Mouse (Mus musculus) limb, embryonic 14.5 days (tissue): ENCODE measurements around the gene Sh3glb2. TPM values are rescaled to one million over a fixed set of nuclear protein-coding genes. Genes with fewer than 3 reads are reported as not detected.

Source experiments
- ATAC-seq: fragments of 200-750 bp; cut with Nextera tagmentation; 2 replicates; pipeline ENCODE4 v1.8.0; 2017; ENCODE audit warnings: low read depth, moderate number of reproducible peaks, moderate TSS enrichment; ENCODE audit not compliant: low FRiP score
- DNase-seq: peaks from one replicate; pipeline ENCODE4 v3.0.0-alpha.2; 2015; ENCODE audit warnings: low spot score
- H3K27ac ChIP-seq: fragments of 300-500 bp; sonication (generic); replicated peaks from 2 replicates; pipeline ENCODE4 v1.5.1; 2014; ENCODE audit warnings: low read depth, mild to moderate bottlenecking, low read length, moderate library complexity, mixed read lengths
- H3K27me3 ChIP-seq: fragments of 300-500 bp; sonication (generic); 2 replicates; pipeline ENCODE4 v1.6.1; 2014; ENCODE audit warnings: low read length, mixed read lengths; ENCODE audit not compliant: control insufficient read depth, insufficient read depth
- H3K36me3 ChIP-seq: fragments of 300-500 bp; sonication (generic); 2 replicates; pipeline ENCODE4 v1.6.1; 2014; ENCODE audit warnings: mild to moderate bottlenecking, low read length, moderate library complexity, mixed read lengths; ENCODE audit not compliant: control insufficient read depth, insufficient read depth
- H3K4me1 ChIP-seq: fragments of 300-500 bp; sonication (generic); 2 replicates; pipeline ENCODE4 v1.6.1; 2014; ENCODE audit warnings: antibody characterized with exemption, low read length, mixed read lengths; ENCODE audit not compliant: control insufficient read depth, insufficient read depth
- H3K4me2 ChIP-seq: fragments of 300-500 bp; sonication (generic); replicated peaks from 2 replicates; pipeline ENCODE4 v1.6.1; 2014; ENCODE audit warnings: low read depth, mild to moderate bottlenecking, low read length, moderate library complexity; ENCODE audit not compliant: severe bottlenecking
- H3K4me3 ChIP-seq: fragments of 300-500 bp; sonication (generic); replicated peaks from 2 replicates; pipeline ENCODE4 v1.5.1; 2014; ENCODE audit warnings: low read length
- H3K9ac ChIP-seq: fragments of 300-500 bp; sonication (generic); 2 replicates; pipeline ENCODE4 v1.6.1; 2014; ENCODE audit warnings: mild to moderate bottlenecking, low read depth, low read length, moderate library complexity; ENCODE audit not compliant: severe bottlenecking
- H3K9me3 ChIP-seq: fragments of 300-500 bp; sonication (generic); 2 replicates; pipeline ENCODE4 v1.6.1; 2016; ENCODE audit warnings: low read length; ENCODE audit not compliant: control insufficient read depth
- POLR2A ChIP-seq: fragments of 200-500 bp; IDR thresholded peaks from 2 replicates; pipeline ENCODE4 v1.8.0; 2012; ENCODE audit warnings: inconsistent platforms, mild to moderate bottlenecking, moderate library complexity, borderline replicate concordance; ENCODE audit not compliant: insufficient read depth, insufficient read length; ENCODE audit errors: extremely low read depth
- WGBS: fragments of 180-500 bp; shearing (Covaris S2); extraction: QIAGEN DNeasy Blood & Tissue Kit; methylation state at CpG from one replicate; pipeline ENCODE4 v1.1.7; 2014; 5-methylcytosine and 5-hydroxymethylcytosine counted together
- polyA plus RNA-seq, 2 experiments: library from polyadenylated mRNA; depleted of rRNA in 1 of 2; stranded (reverse) in 1 of 2; unstranded in 1 of 2; fragments of >200 nt; fragmentation: Nextera tagmentation in 1 of 2; extraction: Ambion mirVana in 1 of 2; gene quantifications; 2 replicates each; pipeline versions ENCODE4 v1.2.1 to v1.2.3; 2012 to 2014

Gene Sh3glb2
- polyA plus RNA-seq, 2 experiments = 64.8 to 122 TPM

DNA sequence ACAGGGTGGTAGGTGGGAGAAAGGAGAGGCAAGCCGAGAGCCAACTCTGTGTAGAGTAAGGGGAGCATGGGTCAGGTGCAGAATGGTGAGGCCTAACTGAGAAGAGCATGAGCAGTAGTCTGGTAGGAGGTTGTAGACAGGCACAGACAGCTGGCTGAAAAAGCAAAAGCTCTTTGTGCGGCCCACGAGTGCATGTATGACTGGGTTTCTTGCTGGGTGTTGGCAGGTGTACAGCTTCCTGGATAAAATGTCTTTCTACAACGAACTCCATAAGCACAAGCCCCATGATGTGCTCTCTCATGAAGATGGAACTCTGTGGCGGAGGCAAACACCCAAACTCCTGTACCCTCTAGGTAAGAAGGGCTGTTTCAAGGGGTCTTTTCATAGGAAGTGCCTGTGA, 42.2 kb downstream of the Sh3glb2 start:
- H3K4me1 ChIP-seq = no peaks in the 10 kb centered on the region
- H3K4me2 ChIP-seq = no peak overlapping the region
- no peaks in the 10 kb centered on the region for H3K27me3 ChIP-seq
- H3K9me3 ChIP-seq = no peaks in the 10 kb centered on the region
- ATAC-seq = no peak
- no peak overlapping the region for H3K4me3 ChIP-seq
- no peak overlapping the region for H3K9ac ChIP-seq
- DNase-seq = no peak
- peaks cover 92% of the 10 kb centered on the region for H3K36me3 ChIP-seq
- TF ChIP-seq POLR2A = no peak
- H3K27ac ChIP-seq = no peak overlapping the region
- WGBS = 95% methylated on average over 5 of the region's 5 CpGs

DNA sequence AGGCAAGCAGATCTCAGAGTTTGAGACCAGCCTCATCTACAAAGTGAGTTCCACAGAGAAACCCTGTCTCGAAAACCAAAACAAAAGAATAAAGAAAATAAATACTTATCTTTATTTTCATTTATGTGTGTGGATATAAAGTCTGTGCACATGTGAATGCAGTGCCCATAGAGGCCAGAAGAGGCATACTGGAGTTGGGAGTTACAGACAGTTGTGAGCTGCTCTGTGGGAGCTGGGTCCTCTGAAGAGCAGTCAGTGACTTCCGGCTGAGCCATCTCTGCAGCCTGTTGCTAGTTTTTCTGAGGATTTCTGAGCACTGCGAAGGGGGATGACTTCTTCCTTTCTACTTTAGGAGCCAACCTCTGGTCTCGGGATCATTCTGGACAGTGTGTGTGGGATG, 43.0 kb downstream of the Sh3glb2 start:
- Histone ChIP-seq H3K27me3 (no peaks in the 10 kb centered on the region), H3K9me3 (no peaks in the 10 kb centered on the region), H3K9ac (no peak overlapping the region), H3K4me2 (no peak overlapping the region), H3K4me1 (no peaks in the 10 kb centered on the region), H3K4me3 (no peak overlapping the region), H3K36me3 (peaks cover 89% of the 10 kb centered on the region), H3K27ac (no peak overlapping the region)
- 90% methylated on average over 4 of the region's 4 CpGs for WGBS
- no peak for DNase-seq
- TF ChIP-seq POLR2A = no peak
- ATAC-seq = no peak

DNA sequence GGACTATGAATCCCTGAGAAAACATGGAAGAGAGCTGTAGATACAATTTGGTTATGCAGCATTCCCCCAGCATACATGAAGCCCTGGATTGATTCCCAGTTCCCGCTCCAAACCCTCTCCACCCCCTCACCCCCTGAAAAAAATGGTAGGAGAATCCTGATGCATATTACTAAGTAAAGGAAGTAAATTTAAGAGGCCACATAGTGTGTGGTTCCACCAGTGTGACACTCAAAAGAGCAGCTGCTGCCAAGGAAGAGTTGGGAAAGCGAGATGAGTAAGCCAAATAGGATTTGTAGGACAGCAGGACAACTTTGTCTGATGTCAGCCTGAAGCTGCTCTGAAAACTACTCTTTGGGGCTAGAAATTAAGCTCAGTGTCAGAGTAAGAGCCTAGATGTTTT, 47.7 kb downstream of the Sh3glb2 start:
- 93% methylated on average over 2 of the region's 2 CpGs for WGBS
- DNase-seq (no peak), ATAC-seq (no peak)
- no peak for TF ChIP-seq POLR2A
- H3K4me2 ChIP-seq = no peak overlapping the region
- peaks cover 96% of the 10 kb centered on the region for H3K36me3 ChIP-seq
- H3K27me3 ChIP-seq = no peaks in the 10 kb centered on the region
- H3K9ac ChIP-seq = no peak overlapping the region
- H3K27ac ChIP-seq = no peak overlapping the region
- H3K9me3 ChIP-seq = no peaks in the 10 kb centered on the region
- H3K4me3 ChIP-seq = no peak overlapping the region
- no peaks in the 10 kb centered on the region for H3K4me1 ChIP-seq

DNA sequence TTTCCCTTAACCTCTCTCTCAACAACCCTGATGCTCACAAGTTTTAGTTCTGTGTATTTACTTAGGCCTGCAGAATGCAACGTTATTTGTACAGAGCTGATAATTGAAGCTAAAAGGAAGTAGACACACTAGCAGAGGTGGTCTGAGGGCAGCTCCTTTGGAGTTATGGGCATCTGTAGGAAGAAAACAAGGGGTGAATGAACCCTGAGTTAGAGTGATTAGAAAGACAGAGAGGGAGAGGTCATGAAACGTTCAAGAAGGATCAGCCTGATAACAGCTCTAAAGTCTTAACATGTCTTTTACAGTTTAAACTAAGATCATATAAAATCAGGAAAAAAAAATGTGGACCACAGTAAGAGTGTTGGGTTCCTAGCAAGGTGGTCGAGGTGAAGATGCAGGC, 49.8 kb downstream of the Sh3glb2 start:
- DNase-seq (no peak), ATAC-seq (no peak)
- WGBS = 91% methylated on average over 3 of the region's 3 CpGs
- Histone ChIP-seq H3K4me3 (no peak overlapping the region), H3K4me2 (no peak overlapping the region), H3K9me3 (no peaks in the 10 kb centered on the region), H3K9ac (no peak overlapping the region), H3K27me3 (no peaks in the 10 kb centered on the region), H3K4me1 (no peaks in the 10 kb centered on the region), H3K36me3 (peaks cover 97% of the 10 kb centered on the region), H3K27ac (no peak overlapping the region)
- TF ChIP-seq POLR2A = no peak

DNA sequence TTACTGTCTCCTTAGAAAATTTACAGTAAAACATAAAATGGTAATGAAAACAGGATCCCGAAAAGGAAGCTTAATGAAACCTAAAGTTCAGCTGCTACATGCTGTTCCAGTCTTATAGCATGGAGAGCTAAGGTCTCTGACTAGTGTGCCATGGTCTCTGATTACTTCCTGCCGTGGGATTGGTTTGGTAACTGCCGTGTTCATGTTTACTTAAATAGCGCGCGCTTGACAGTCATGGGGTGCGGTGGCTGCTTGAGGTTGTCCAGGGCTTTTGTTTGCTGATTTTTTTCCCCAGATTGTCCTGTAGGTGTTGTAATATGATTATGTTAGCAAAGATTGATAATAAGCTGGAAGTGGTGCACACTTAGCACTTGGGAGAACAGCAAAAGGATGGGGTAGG, 53.0 kb downstream of the Sh3glb2 start:
- Histone ChIP-seq H3K27ac (no peak overlapping the region), H3K4me2 (no peak overlapping the region), H3K27me3 (no peaks in the 10 kb centered on the region), H3K4me1 (no peaks in the 10 kb centered on the region), H3K9ac (no peak overlapping the region), H3K9me3 (no peaks in the 10 kb centered on the region), H3K36me3 (peaks cover 98% of the 10 kb centered on the region), H3K4me3 (no peak overlapping the region)
- WGBS = 96% methylated on average over 7 of the region's 7 CpGs
- DNase-seq (no peak), ATAC-seq (no peak)
- TF ChIP-seq POLR2A = no peak

DNA sequence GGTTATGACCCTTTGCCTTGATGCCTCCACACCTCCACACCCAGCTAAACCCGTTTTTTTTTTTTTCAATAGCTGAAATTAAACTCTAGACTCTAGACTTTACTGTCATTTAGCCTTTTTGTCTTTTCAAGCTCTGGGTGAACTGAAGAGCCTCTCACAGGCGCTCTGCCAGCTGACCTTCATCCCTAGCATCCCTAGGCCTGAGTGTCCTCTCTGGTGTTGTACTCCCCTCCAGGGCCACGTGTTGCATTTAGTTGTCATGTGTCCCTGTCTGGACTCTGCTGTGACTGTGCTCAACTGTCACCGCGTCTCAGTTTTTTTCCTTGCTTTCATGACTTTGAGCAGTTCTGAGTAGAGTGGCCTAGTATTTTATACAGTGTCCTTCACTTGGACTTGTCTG, 59.2 kb downstream of the Sh3glb2 start:
- WGBS = 85% methylated on average over 5 of the region's 5 CpGs
- peaks cover 87% of the 10 kb centered on the region for H3K36me3 ChIP-seq

More for the DNA sequence above, 59.2 kb downstream of the Sh3glb2 start:
- DNase-seq = no peak
- Histone ChIP-seq H3K9me3 (no peaks in the 10 kb centered on the region), H3K9ac (no peak overlapping the region), H3K4me1 (no peaks in the 10 kb centered on the region), H3K27me3 (no peaks in the 10 kb centered on the region), H3K4me3 (no peak overlapping the region), H3K4me2 (no peak overlapping the region), H3K27ac (no peak overlapping the region)
- TF ChIP-seq POLR2A = no peak
- ATAC-seq = no peak
